Mouse (Mus musculus): Measurements from ENCODE around the gene Olfr411. TPM values are rescaled to one million over a fixed set of nuclear protein-coding genes. Genes with fewer than 3 reads are reported as not detected.
A peak's percentile ranks its signal among the peaks of the same experiment; 100 is the strongest.

Olfr411 gene
- polyA plus RNA-seq (2015; fragmentation: Nextera tagmentation; extraction: Ambion mirVana), result not detected in 2 replicates

DNA sequence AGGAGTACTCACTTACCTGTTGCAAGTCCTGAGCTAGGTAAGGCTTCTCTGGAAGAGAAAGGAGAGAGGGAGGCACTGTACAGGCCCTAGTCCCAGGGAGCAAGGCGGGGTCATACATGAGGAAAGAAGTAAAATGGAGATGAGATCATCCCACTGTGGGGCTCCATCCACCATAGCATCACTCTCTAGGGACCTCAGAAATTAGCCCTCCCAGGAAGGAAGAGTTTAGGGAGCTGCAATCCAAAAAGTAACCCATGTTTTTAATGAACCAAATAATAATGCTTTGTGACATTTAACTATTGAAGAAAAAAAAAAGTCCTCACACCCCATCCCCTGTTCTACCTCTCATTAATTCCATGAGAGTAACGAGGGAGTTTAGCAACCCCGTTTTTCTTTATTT lies at the start of gene Olfr411:
Gene Olfr411 (minus strand): TSS at position 101 of the 400 bp plus-strand sequence.
- Histone ChIP-seq H3K4me1 (replicated peaks) (no peaks in the 10 kb centered on the region), H3K36me3 (no peaks in the 10 kb centered on the region), H3K27me3 (no peaks in the 10 kb centered on the region), H3K9me3 (peaks cover 3% of the 10 kb centered on the region; the same call in 1 of the 2 replicates), H3K4me3 (no peak within 1 kb of the TSS), H3K9ac (no peak within 1 kb of the TSS), H3K27ac (no peak within 1 kb of the TSS), H3K4me2 (no peak within 1 kb of the TSS)
- ATAC-seq (ENCODE audit: low FRiP score), result no peak
- 85% methylated on average over 3 of the region's 3 CpGs for WGBS

DNA sequence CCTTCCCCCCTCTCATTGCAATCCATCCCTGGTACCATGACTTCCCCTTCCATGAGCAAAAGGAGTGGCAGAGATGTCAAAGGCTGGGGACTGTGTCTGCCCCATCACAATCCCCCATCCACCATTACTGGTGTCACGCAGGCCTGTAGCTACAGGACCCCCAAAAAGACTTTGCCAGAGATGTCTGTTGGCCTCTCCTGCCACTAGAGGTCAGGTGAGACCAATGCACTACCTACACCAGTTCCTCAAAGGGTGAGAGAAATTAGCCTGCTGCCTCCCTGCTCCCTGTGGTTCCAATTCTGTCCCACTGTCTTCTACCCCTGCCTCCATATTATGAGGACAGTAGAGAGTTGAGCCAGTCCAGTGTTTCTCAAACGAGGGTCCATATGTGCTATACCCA lies 49.7 kb upstream of the Olfr411 start:
- WGBS, result 60% methylated on average over 2 of the region's 2 CpGs
- ATAC-seq (ENCODE audit: low FRiP score), result no peak
- peaks cover 8% of the 10 kb centered on the region for H3K4me1 ChIP-seq (replicated peaks)
- no peak overlapping the region for H3K4me3 ChIP-seq
- H3K4me2 ChIP-seq, result no peak overlapping the region
- peaks cover 18% of the 10 kb centered on the region for H3K36me3 ChIP-seq
- H3K27ac ChIP-seq, result no peak overlapping the region
- no peak overlapping the region for H3K9ac ChIP-seq
- H3K9me3 ChIP-seq, result no peaks in the 10 kb centered on the region
- no peaks in the 10 kb centered on the region for H3K27me3 ChIP-seq

DNA sequence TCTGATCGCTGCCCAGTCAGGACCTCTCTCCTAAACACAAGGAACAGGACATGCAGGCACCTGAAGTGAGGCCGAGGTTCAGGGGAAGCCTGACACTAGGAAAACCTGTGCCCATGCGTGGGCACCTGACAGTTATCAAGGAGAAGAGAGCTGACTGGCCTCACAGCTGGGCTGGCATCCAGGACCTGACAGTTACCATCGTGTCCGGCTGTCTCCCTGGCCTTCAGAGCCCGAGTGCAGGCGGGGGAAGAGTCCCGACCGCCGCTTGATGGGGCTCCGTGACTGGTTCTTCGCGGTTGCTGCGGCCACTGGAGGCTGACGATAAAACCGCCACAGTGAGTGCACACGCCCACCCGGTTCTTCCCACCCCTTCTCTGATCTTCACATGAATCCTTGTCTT lies 43.1 kb upstream of the Olfr411 start:
- Histone ChIP-seq H3K4me2 (no peak overlapping the region), H3K36me3 (peaks cover 40% of the 10 kb centered on the region), H3K9ac (no peak overlapping the region), H3K27ac (no peak overlapping the region), H3K9me3 (no peaks in the 10 kb centered on the region), H3K4me1 (replicated peaks) (peaks cover 16% of the 10 kb centered on the region), H3K4me3 (no peak overlapping the region), H3K27me3 (no peaks in the 10 kb centered on the region)
- no peak for ATAC-seq (ENCODE audit: low FRiP score)
- 89% methylated on average over 18 of the region's 18 CpGs for WGBS

DNA sequence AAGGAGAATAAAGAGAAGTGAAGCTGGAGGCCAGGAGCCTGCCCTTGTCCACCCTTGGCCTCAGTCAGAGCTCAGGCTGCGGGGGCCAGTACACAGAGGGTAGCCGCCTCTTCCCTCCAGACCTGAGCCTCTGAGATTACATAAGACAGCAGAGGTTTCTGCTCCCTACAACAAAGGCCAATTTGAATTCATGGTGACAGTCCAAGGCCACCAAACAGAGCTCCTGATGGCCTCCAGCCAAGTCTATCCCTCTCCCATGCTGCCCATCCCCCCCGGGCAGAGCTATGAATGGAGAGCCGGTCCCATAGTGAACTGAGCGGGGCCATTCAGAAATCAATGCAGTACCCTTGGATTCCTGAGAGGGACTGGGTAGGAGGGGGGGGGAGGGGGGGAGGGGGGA lies 41.0 kb upstream of the Olfr411 start:
- Histone ChIP-seq H3K4me2 (no peak overlapping the region), H3K36me3 (peaks cover 42% of the 10 kb centered on the region), H3K27me3 (no peaks in the 10 kb centered on the region), H3K27ac (no peak overlapping the region; the same call in 1 of the 2 replicates), H3K4me1 (replicated peaks) (peaks cover 7% of the 10 kb centered on the region), H3K9ac (no peak overlapping the region), H3K4me3 (no peak overlapping the region), H3K9me3 (no peaks in the 10 kb centered on the region)
- WGBS, result 49% methylated on average over 5 of the region's 5 CpGs
- ATAC-seq (ENCODE audit: low FRiP score), result peak; percentile 52

- ATAC-seq (ENCODE audit: low FRiP score), result no peak
- Histone ChIP-seq H3K9ac (no peak overlapping the region), H3K27ac (no peak overlapping the region), H3K4me3 (no peak overlapping the region), H3K27me3 (no peaks in the 10 kb centered on the region), H3K4me2 (no peak overlapping the region), H3K9me3 (no peaks in the 10 kb centered on the region), H3K36me3 (peaks cover 48% of the 10 kb centered on the region), H3K4me1 (replicated peaks) (peaks cover 7% of the 10 kb centered on the region)
- WGBS, result 74% methylated on average over 6 of the region's 6 CpGs
Observed at GRCm38 (mm10) chr11:74392903-74393302, 40.5 kb upstream of the Olfr411 start.

DNA sequence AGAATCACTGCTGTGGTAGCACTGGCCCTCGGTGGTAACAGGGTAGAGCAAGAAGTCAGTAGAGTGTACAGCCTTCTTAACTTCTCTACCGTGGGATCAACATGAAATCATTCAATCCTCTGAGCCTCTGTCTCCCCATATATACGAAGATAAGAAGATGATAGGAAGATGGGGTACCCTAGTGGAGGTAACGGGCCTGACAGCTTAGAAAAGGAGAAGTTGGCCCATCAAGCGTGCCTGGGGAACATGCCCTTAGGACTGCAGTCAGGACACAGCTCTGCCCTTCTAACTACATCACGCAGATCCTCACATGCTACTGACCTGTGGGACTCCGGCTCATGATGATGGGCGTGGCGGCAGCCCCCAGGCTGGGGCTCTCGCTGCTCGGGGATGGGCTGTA lies 39.4 kb upstream of the Olfr411 start:
- Histone ChIP-seq H3K36me3 (peaks cover 51% of the 10 kb centered on the region), H3K9me3 (no peaks in the 10 kb centered on the region), H3K4me1 (replicated peaks) (peaks cover 7% of the 10 kb centered on the region), H3K27me3 (no peaks in the 10 kb centered on the region), H3K4me2 (no peak overlapping the region), H3K9ac (no peak overlapping the region), H3K27ac (no peak overlapping the region), H3K4me3 (no peak overlapping the region)
- no peak for ATAC-seq (ENCODE audit: low FRiP score)
- WGBS, result 93% methylated on average over 11 of the region's 11 CpGs

GRCm38 (mm10) chr11:74387203-74387602 lies 34.8 kb upstream of the Olfr411 start:
- WGBS, result 86% methylated on average over 5 of the region's 5 CpGs
- H3K4me3 ChIP-seq, result no peak overlapping the region
- H3K27ac ChIP-seq, result no peak overlapping the region
- H3K4me2 ChIP-seq, result no peak overlapping the region
- H3K9me3 ChIP-seq, result no peaks in the 10 kb centered on the region
- ATAC-seq (ENCODE audit: low FRiP score), result no peak
- H3K4me1 ChIP-seq (replicated peaks), result no peaks in the 10 kb centered on the region
- no peak overlapping the region for H3K9ac ChIP-seq
- peaks cover 48% of the 10 kb centered on the region for H3K36me3 ChIP-seq
- H3K27me3 ChIP-seq, result no peaks in the 10 kb centered on the region

DNA sequence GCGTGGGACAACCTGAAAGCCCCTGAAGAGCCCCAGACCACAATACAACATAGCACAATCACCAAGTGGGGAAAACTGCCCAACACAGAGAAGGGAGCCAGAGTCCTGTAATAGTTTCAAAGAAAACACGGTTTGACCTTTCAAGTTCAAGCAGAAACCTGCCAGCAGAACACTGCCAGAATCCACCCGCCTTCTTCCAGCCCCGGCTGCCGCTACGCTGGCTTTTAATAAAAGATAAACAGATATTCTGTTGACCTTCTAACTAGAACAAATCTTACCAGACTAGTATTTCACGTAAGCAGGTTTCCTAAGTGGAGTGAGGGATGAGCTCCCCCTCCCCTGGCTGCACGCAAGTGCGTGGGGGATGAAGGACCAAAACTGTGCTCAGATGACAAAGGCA lies 33.2 kb upstream of the Olfr411 start:
- Histone ChIP-seq H3K9ac (no peak overlapping the region; the same call in 1 of the 2 replicates), H3K4me1 (replicated peaks) (no peaks in the 10 kb centered on the region), H3K4me3 (no peak overlapping the region), H3K36me3 (peaks cover 34% of the 10 kb centered on the region), H3K9me3 (no peaks in the 10 kb centered on the region), H3K4me2 (no peak overlapping the region), H3K27ac (no peak overlapping the region), H3K27me3 (no peaks in the 10 kb centered on the region)
- ATAC-seq (ENCODE audit: low FRiP score), result no peak
- WGBS, result 80% methylated on average over 9 of the region's 9 CpGs

- 74% methylated on average over 4 of the region's 4 CpGs for WGBS
- no peak for ATAC-seq (ENCODE audit: low FRiP score)
- Histone ChIP-seq H3K27ac (no peak overlapping the region), H3K4me2 (no peak overlapping the region), H3K36me3 (no peaks in the 10 kb centered on the region; the same call in 1 of the 2 replicates), H3K9me3 (no peaks in the 10 kb centered on the region), H3K4me3 (no peak overlapping the region), H3K9ac (no peak overlapping the region; the same call in 1 of the 2 replicates), H3K27me3 (0 out of 2 replicates have a peak, but pooled peaks cover 5% of the 10 kb centered on the region), H3K4me1 (replicated peaks) (peaks cover 6% of the 10 kb centered on the region; the same call in 1 of the 2 replicates)
Observed at GRCm38 (mm10) chr11:74379166-74379873, 26.9 kb upstream of the Olfr411 start.

DNA sequence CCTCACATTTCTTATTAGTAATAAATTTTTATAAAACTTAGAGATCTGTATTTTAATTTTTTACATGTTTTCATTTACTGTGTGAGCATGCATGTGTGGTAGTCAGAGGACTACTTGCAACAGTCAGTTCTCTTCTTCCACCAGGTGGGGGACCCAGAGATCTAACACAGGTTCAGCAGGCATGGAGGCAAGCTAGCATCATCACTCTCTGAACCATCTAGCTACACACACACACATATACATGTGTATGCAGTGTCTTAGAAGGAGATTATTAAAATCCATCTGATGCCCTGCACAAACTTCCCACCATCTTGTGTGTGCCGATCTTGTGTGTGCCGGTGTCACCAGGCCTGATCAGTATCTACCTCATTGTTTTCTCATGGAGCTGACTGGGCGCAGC lies 24.4 kb upstream of the Olfr411 start:
- no peak overlapping the region for H3K4me2 ChIP-seq
- H3K27me3 ChIP-seq, result 0 out of 2 replicates have a peak, but pooled peaks cover 5% of the 10 kb centered on the region
- 85% methylated on average over 3 of the region's 3 CpGs for WGBS
- H3K4me1 ChIP-seq (replicated peaks), result peaks cover 6% of the 10 kb centered on the region; the same call in 1 of the 2 replicates
- H3K4me3 ChIP-seq, result no peak overlapping the region
- peak; percentile 89 for ATAC-seq (ENCODE audit: low FRiP score)
- no peaks in the 10 kb centered on the region for H3K36me3 ChIP-seq
- H3K9ac ChIP-seq, result no peak overlapping the region
- H3K9me3 ChIP-seq, result no peaks in the 10 kb centered on the region
- peak overlapping the region; percentile 68 for H3K27ac ChIP-seq

DNA sequence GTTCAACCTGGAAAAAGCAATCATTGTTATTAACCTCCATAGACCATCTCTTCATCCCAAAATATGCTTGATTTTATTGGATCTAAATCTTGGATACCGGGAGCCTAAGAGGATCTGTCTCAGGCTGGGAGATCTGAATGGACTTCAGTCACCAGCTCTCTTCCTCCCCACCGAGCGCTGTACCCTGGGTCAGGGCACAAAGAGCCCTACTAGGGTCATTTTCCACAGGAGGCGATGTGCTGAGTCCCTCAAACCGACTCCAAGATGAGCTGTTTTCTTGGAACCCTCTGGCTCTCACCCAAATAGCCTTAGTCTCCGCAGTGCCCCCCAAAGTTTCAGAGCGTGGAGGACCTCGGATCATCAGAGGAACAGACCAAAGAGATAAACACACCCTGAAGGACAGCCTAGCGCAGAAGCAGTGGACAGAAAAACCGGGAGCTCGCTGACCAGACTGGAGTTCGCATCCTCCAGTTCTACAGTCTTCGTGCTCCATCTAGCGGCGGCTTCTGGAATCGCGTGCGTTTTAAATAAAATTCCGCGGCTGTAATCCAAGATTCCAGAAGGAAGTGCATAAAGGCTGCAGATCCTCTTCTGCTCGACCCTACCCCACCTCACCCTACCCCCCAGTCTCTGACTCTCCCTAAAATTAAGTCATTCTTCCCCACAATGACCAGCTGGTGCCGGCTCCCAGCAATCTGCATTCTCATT lies 19.1 kb upstream of the Olfr411 start:
- H3K4me1 ChIP-seq (replicated peaks), result no peaks in the 10 kb centered on the region
- H3K27ac ChIP-seq, result no peak overlapping the region
- no peak overlapping the region for H3K9ac ChIP-seq
- no peaks in the 10 kb centered on the region for H3K36me3 ChIP-seq
- H3K4me3 ChIP-seq, result no peak overlapping the region
- H3K27me3 ChIP-seq, result peaks cover 18% of the 10 kb centered on the region
- H3K9me3 ChIP-seq, result no peaks in the 10 kb centered on the region
- WGBS, result 13% methylated on average over 22 of the region's 22 CpGs
- ATAC-seq (ENCODE audit: low FRiP score), result peak; percentile 71
- peak overlapping the region; percentile 20; the same call in 1 of the 2 replicates for H3K4me2 ChIP-seq

GRCm38 (mm10) chr11:74361769-74362168 lies 9.3 kb upstream of the Olfr411 start, which contains the start of gene Olfr412:
Gene Olfr412, plus strand, starts transcription at chr11:74362069.
- H3K4me3 ChIP-seq, result no peak within 1 kb of the TSS
- no peaks in the 10 kb centered on the region for H3K36me3 ChIP-seq
- H3K4me1 ChIP-seq (replicated peaks), result no peaks in the 10 kb centered on the region
- peaks cover 3% of the 10 kb centered on the region; the same call in 1 of the 2 replicates for H3K9me3 ChIP-seq
- ATAC-seq (ENCODE audit: low FRiP score), result no peak
- 79% methylated on average over 1 of the region's 1 CpGs for WGBS
- no peaks in the 10 kb centered on the region for H3K27me3 ChIP-seq
- no peak within 1 kb of the TSS for H3K27ac ChIP-seq
- H3K4me2 ChIP-seq, result no peak within 1 kb of the TSS
- no peak within 1 kb of the TSS for H3K9ac ChIP-seq
